15 mouse cellular contexts compared by ENCODE assay signal in genomic region chr4:105278571-105279410, GRCm38 (mm10).
DNase-seq lines count a peak whose midpoint lies in the region; ATAC-seq and TF ChIP-seq lines count a peak whose summit lies in the region.
"Had no signal": no experiment of that assay in that cellular context is flagged by ENCODE, and none has a peak within 500 bp of the region (broad histone marks: within the 10 kb centered on the region; RNA-seq: fewer than 3 reads in every experiment).

No protein-coding gene starts in this region.

- no peak overlapping the region for H3K27ac ChIP-seq in cerebellum, adult 2 months (ENCODE audit: insufficient read depth, low read length)
- no peak overlapping the region for H3K27ac ChIP-seq in liver, embryonic 11.5 days (ENCODE audit: low read depth, low read length)
- H3K27ac ChIP-seq: forebrain, embryonic 12.5 days; intestine, embryonic 15.5 days; liver, embryonic 15.5 days; midbrain, embryonic 15.5 days; stomach, postnatal 0 days had no signal

- no peaks in the 10 kb centered on the region for H3K36me3 ChIP-seq in liver, embryonic 11.5 days (ENCODE audit: control insufficient read depth, insufficient read depth, low read length)
- H3K36me3 ChIP-seq: forebrain, embryonic 12.5 days; G1E; intestine, embryonic 15.5 days; liver, embryonic 15.5 days; midbrain, embryonic 15.5 days had no signal

- peak; percentile 70 for DNase-seq in adrenal gland, postnatal 14 days
- no peak for DNase-seq in adrenal gland, postnatal 4 days (ENCODE audit: low spot score in 2 of 2)
- DNase-seq in Muller cell, postnatal 12 days (ENCODE audit: inconsistent ontology term) = peak; percentile 91
- peak; percentile 82 to 85 for DNase-seq in heart, adult 9 months (ENCODE audit: low spot score in 2 of 2)
- peak; percentile 75 to 85 for DNase-seq in kidney, postnatal 25 days
- DNase-seq in thymus, adult 18-20 months = no peak
- no peak for DNase-seq in cerebellum, adult 2 months
- DNase-seq in liver, embryonic 11.5 days (ENCODE audit: low spot score) = no peak
- DNase-seq: right cerebral cortex, postnatal 4 days had no signal

- H3K4me1 ChIP-seq in cerebellum, adult 2 months (ENCODE audit: control insufficient read depth, insufficient read depth, low read length) = no peaks in the 10 kb centered on the region
- peaks cover 10% of the 10 kb centered on the region for H3K4me1 ChIP-seq in liver, embryonic 11.5 days (replicated peaks; ENCODE audit: control insufficient read depth, insufficient read depth, low read length)

- no peak overlapping the region for H3K4me3 ChIP-seq in cerebellum, adult 2 months (replicated peaks; ENCODE audit: insufficient read depth, low read depth, low read length)
- no peak overlapping the region for H3K4me3 ChIP-seq in liver, embryonic 11.5 days (ENCODE audit: low read depth, low read length)
- H3K4me3 ChIP-seq: forebrain, embryonic 12.5 days; intestine, embryonic 15.5 days; liver, embryonic 15.5 days; midbrain, embryonic 15.5 days had no signal

- H3K27me3 ChIP-seq in cerebellum, adult 2 months (ENCODE audit: control insufficient read depth, insufficient read depth, low read length) = no peaks in the 10 kb centered on the region; the same call in 1 of the 2 replicates
- no peaks in the 10 kb centered on the region for H3K27me3 ChIP-seq in liver, embryonic 11.5 days (replicated peaks; ENCODE audit: control insufficient read depth, insufficient read depth, low read length)
- H3K27me3 ChIP-seq: intestine, embryonic 15.5 days; liver, embryonic 15.5 days; midbrain, embryonic 15.5 days had no signal

- H3K9ac ChIP-seq in liver, embryonic 11.5 days (ENCODE audit: low read depth, low read length) = no peak overlapping the region
- H3K9ac ChIP-seq: forebrain, embryonic 12.5 days; intestine, embryonic 15.5 days; liver, embryonic 15.5 days; midbrain, embryonic 15.5 days had no signal

- 64% methylated on average over 15 of the region's 15 CpGs for WGBS in cerebellum, adult 2 months
- 80% methylated on average over 15 of the region's 15 CpGs for WGBS in liver, embryonic 11.5 days

- H3K4me2 ChIP-seq in liver, embryonic 11.5 days = no peak overlapping the region
- H3K4me2 ChIP-seq: forebrain, embryonic 12.5 days; intestine, embryonic 15.5 days; liver, embryonic 15.5 days; midbrain, embryonic 15.5 days had no signal

- no peaks in the 10 kb centered on the region for H3K9me3 ChIP-seq in liver, embryonic 11.5 days (ENCODE audit: control insufficient read depth, low read length)
- H3K9me3 ChIP-seq: forebrain, embryonic 12.5 days; intestine, embryonic 15.5 days; liver, embryonic 15.5 days; midbrain, embryonic 15.5 days had no signal

- no peak for ATAC-seq in liver, embryonic 11.5 days (replicated peaks; ENCODE audit: low FRiP score)
- ATAC-seq: intestine, embryonic 15.5 days; midbrain, embryonic 15.5 days had no signal

- no peak for TF ChIP-seq POLR2A in cerebellum, adult 2 months (IDR thresholded peaks at IDR 0.05; ENCODE audit: borderline replicate concordance, insufficient read depth, low read length)

- no peak for TF ChIP-seq CTCF in cerebellum, adult 2 months (IDR thresholded peaks at IDR 0.05; ENCODE audit: borderline replicate concordance, insufficient read depth, low read depth, low read length)

Comparison
In these comparisons a context has a peak if more than half of its experiments do, and no peak if none do; other contexts are left out.
1. DNase-seq: peak in adrenal gland, postnatal 14 days (single experiment), Muller cell, postnatal 12 days (single experiment), heart, adult 9 months (2 of 2) and kidney, postnatal 25 days (2 of 2); none in adrenal gland, postnatal 4 days (0 of 2), thymus, adult 18-20 months (0 of 2), cerebellum, adult 2 months (0 of 2) and liver, embryonic 11.5 days (single experiment).